Mouse (Mus musculus) CH12.LX (cell line): Measurements from ENCODE around the gene Thsd7b. TPM values are rescaled to one million over a fixed set of nuclear protein-coding genes. Genes with fewer than 3 reads are reported as not detected.
"Not testable (repeated sequence)": the region's sequence is repeated elsewhere in the genome, so short reads cannot be mapped to it uniquely, and the experiment has no call there.

Source experiments
- DNase-seq: peaks from one replicate; pipeline ENCODE4 v3.0.0-alpha.2; 2013; ENCODE audit errors: extremely low read depth
- H3K27ac ChIP-seq: 2 replicates; pipeline ENCODE4 v1.5.1; 2012; ENCODE audit warnings: low read depth, mild to moderate bottlenecking, control low read depth, moderate library complexity; ENCODE audit not compliant: insufficient read depth
- H3K27me3 ChIP-seq: replicated peaks from 2 replicates; pipeline ENCODE3; 2012; ENCODE audit warnings: inconsistent platforms
- H3K36me3 ChIP-seq, 2 experiments: replicated peaks in 1 of 2; 2 replicates each; pipeline versions ENCODE3 to v1.6.1; 2012; ENCODE audit warnings: inconsistent platforms in 1 of 2, low read length in 1 of 2, mild to moderate bottlenecking in 1 of 2, mixed read lengths in 1 of 2, moderate library complexity in 1 of 2; ENCODE audit not compliant: control insufficient read depth in 1 of 2, insufficient read depth in 1 of 2
- H3K4me1 ChIP-seq, 2 experiments: 2 replicates each; pipeline ENCODE4 v1.6.1; 2012; ENCODE audit warnings: inconsistent platforms in 1 of 2, moderate library complexity in 1 of 2; ENCODE audit not compliant: insufficient read depth in 2 of 2, control insufficient read depth in 1 of 2
- H3K4me2 ChIP-seq: 2 replicates; pipeline ENCODE4 v1.6.1; 2012; ENCODE audit warnings: low read depth, mild to moderate bottlenecking, control low read depth; ENCODE audit not compliant: poor library complexity, insufficient read depth, severe bottlenecking
- H3K4me3 ChIP-seq, 3 experiments: fragments of 150-350 bp in 1 of 3; sonication (generic) in 1 of 3; replicated peaks in 1 of 3; 2 replicates each; pipeline versions ENCODE3 to v1.5.1; 2011 to 2012; ENCODE audit warnings: low read depth in 2 of 3, low read length in 2 of 3, mild to moderate bottlenecking in 2 of 3, moderate library complexity in 2 of 3, control low read depth in 1 of 3, improper control_type of control experiment in 1 of 3, inconsistent platforms in 1 of 3, mixed read lengths in 1 of 3; ENCODE audit not compliant: poor library complexity in 1 of 3
- H3K79me2 ChIP-seq: replicated peaks from 2 replicates; pipeline ENCODE4 v1.6.1; 2012; ENCODE audit warnings: mild to moderate bottlenecking, moderate library complexity; ENCODE audit not compliant: control insufficient read depth, poor library complexity, insufficient read depth, severe bottlenecking; ENCODE audit errors: extremely low read depth
- H3K9ac ChIP-seq: 2 replicates; pipeline ENCODE4 v1.6.1; 2012; ENCODE audit warnings: low read depth, mild to moderate bottlenecking, control low read depth, moderate library complexity; ENCODE audit not compliant: insufficient read depth
- H3K9me3 ChIP-seq: replicated peaks from 2 replicates; pipeline ENCODE3; 2012; ENCODE audit warnings: low read length, inconsistent platforms, mixed read lengths
- BHLHE40 ChIP-seq: IDR thresholded peaks from 2 replicates; pipeline ENCODE4 v1.6.1; 2011; ENCODE audit warnings: mild to moderate bottlenecking, low read depth, low read length, improper control_type of control experiment
- CHD2 ChIP-seq: IDR thresholded peaks from 2 replicates; pipeline ENCODE4 v1.6.1; 2011; ENCODE audit warnings: low read length, improper control_type of control experiment
- E2F4 ChIP-seq: IDR thresholded peaks from 2 replicates; pipeline ENCODE4 v1.6.1; 2011; ENCODE audit warnings: low read depth, low read length, improper control_type of control experiment; ENCODE audit not compliant: insufficient replicate concordance
- ELF1 ChIP-seq: IDR thresholded peaks from 2 replicates; pipeline ENCODE4 v1.6.1; 2014; ENCODE audit warnings: low read depth, mild to moderate bottlenecking, inconsistent platforms, low read length, improper control_type of control experiment
- IRF4 ChIP-seq: IDR thresholded peaks from 2 replicates; pipeline ENCODE4 v1.6.1; 2014; ENCODE audit warnings: low read depth, mild to moderate bottlenecking, inconsistent platforms, low read length, improper control_type of control experiment
- JUN ChIP-seq: IDR thresholded peaks from 2 replicates; pipeline ENCODE4 v1.6.1; 2011; ENCODE audit warnings: low read depth, mild to moderate bottlenecking, low read length, improper control_type of control experiment, moderate library complexity; ENCODE audit not compliant: insufficient read depth
- MAFK ChIP-seq: IDR thresholded peaks from 2 replicates; pipeline ENCODE4 v1.6.1; 2011; ENCODE audit warnings: low read length, improper control_type of control experiment; ENCODE audit not compliant: insufficient replicate concordance
- MXI1 ChIP-seq: IDR thresholded peaks from 2 replicates; pipeline ENCODE4 v1.6.1; 2011; ENCODE audit warnings: mild to moderate bottlenecking, low read depth, low read length, improper control_type of control experiment
- NELFE ChIP-seq: IDR thresholded peaks from 2 replicates; pipeline ENCODE4 v1.6.1; 2011; ENCODE audit warnings: low read depth, low read length, improper control_type of control experiment
- PAX5 ChIP-seq: IDR thresholded peaks from 2 replicates; pipeline ENCODE4 v1.6.1; 2012; ENCODE audit warnings: low read length, inconsistent platforms, mixed read lengths
- RAD21 ChIP-seq: IDR thresholded peaks from 2 replicates; pipeline ENCODE4 v1.6.1; 2011; ENCODE audit warnings: low read depth, mild to moderate bottlenecking, low read length, improper control_type of control experiment, moderate library complexity
- SIN3A ChIP-seq: IDR thresholded peaks from 2 replicates; pipeline ENCODE4 v1.6.1; 2012; ENCODE audit warnings: low read length, improper control_type of control experiment, inconsistent platforms
- SMC3 ChIP-seq: IDR thresholded peaks from 2 replicates; pipeline ENCODE4 v1.6.1; 2011; ENCODE audit warnings: low read depth, low read length, improper control_type of control experiment
- TBP ChIP-seq: conservative IDR thresholded peaks from 2 replicates; pipeline ENCODE4 v1.6.1; 2011; ENCODE audit warnings: low read depth, low read length, improper control_type of control experiment
- TCF12 ChIP-seq: IDR thresholded peaks from 2 replicates; pipeline ENCODE4 v1.6.1; 2014; ENCODE audit warnings: low read depth, mild to moderate bottlenecking, inconsistent platforms, low read length, improper control_type of control experiment
- UBTF ChIP-seq: IDR thresholded peaks from 2 replicates; pipeline ENCODE4 v1.6.1; 2012; ENCODE audit warnings: low read depth, mild to moderate bottlenecking, inconsistent platforms, low read length, improper control_type of control experiment, moderate library complexity
- USF1 ChIP-seq: IDR thresholded peaks from 2 replicates; pipeline ENCODE4 v1.6.1; 2014; ENCODE audit warnings: low read depth, mild to moderate bottlenecking, inconsistent platforms, low read length, improper control_type of control experiment
- ZC3H11A ChIP-seq: IDR thresholded peaks from 2 replicates; pipeline ENCODE4 v1.6.1; 2012; ENCODE audit warnings: low read depth, mild to moderate bottlenecking, inconsistent platforms, low read length, improper control_type of control experiment
- ZKSCAN1 ChIP-seq: IDR thresholded peaks from 2 replicates; pipeline ENCODE4 v1.6.1; 2012; ENCODE audit warnings: low read depth, inconsistent platforms, low read length, improper control_type of control experiment, borderline replicate concordance
- dilution Hi-C: fragments of 300-500 bp; cut with MboI; formaldehyde crosslinking; loops from 2 replicates; pipeline ENCODE4 v1.14.3; 2020; ENCODE audit warnings: low sequenced_read_pairs; ENCODE audit not compliant: extremely low pct_unique_long_range_greater_than_20kb, extremely low pct_ligation_motif_present
- in situ Hi-C: fragments of 300-500 bp; cut with MboI; formaldehyde crosslinking; loops from 3 replicates; pipeline ENCODE4 v1.14.3; 2019; ENCODE audit warnings: low sequenced_read_pairs, low pct_ligation_motif_present, low pct_unique_long_range_greater_than_20kb, mixed read lengths
- polyA plus RNA-seq: library from polyadenylated mRNA; unstranded; fragments of >175 nt; gene quantifications from 2 replicates; pipeline ENCODE4 v1.2.1, GENCODE M21; 2012; ENCODE audit warnings: low read depth; ENCODE audit not compliant: insufficient read length
- total RNA-seq, 2 experiments: library from RNA; depleted of rRNA; stranded (reverse); fragments of 300-350 nt in 1 of 2; fragments of >200 nt in 1 of 2; gene quantifications; 2 replicates each; pipeline ENCODE4 v1.2.3; 2012 to 2014

Gene Thsd7b
- total and polyA plus RNA-seq, 3 experiments = not detected

- Histone ChIP-seq H3K27ac (no peak overlapping the region), H3K4me3 (no peak overlapping the region), H3K9ac (no peak overlapping the region), H3K9me3 (no peaks in the 10 kb centered on the region), H3K4me2 (no peak overlapping the region), H3K79me2 (no peaks in the 10 kb centered on the region), H3K36me3 (no peaks in the 10 kb centered on the region), H3K27me3 (no peaks in the 10 kb centered on the region), H3K4me1 (no peaks in the 10 kb centered on the region)
- TF ChIP-seq IRF4 (no peak), CHD2 (no peak), MAFK (no peak), JUN (no peak), BHLHE40 (no peak)
- in situ Hi-C loops = no loop called here
- dilution Hi-C loops = no loop called here
- DNase-seq = no peak
These were observed 690.1 kb downstream of the Thsd7b start for GRCm38 (mm10) chr1:129963166-129963565.

GRCm38 (mm10) chr1:129989247-129989646, 716.1 kb downstream of the Thsd7b start:
- DNase-seq, H3K27ac ChIP-seq, in situ Hi-C loops, H3K4me1 ChIP-seq, H3K4me3 ChIP-seq, H3K9me3 ChIP-seq, H3K36me3 ChIP-seq, H3K4me2 ChIP-seq, H3K79me2 ChIP-seq, H3K9ac ChIP-seq, dilution Hi-C loops, H3K27me3 ChIP-seq: not testable (repeated sequence)

GRCm38 (mm10) chr1:129990821-129991220, 717.7 kb downstream of the Thsd7b start:
- Histone ChIP-seq H3K27ac (no peak overlapping the region), H3K9me3 (no peaks in the 10 kb centered on the region), H3K36me3 (no peaks in the 10 kb centered on the region), H3K27me3 (no peaks in the 10 kb centered on the region), H3K4me2 (no peak overlapping the region), H3K4me3 (no peak overlapping the region), H3K79me2 (no peaks in the 10 kb centered on the region), H3K9ac (no peak overlapping the region), H3K4me1 (no peaks in the 10 kb centered on the region)
- TF ChIP-seq ZKSCAN1 = no peak
- TF ChIP-seq ELF1 = no peak
- no peak for TF ChIP-seq NELFE
- no peak for TF ChIP-seq E2F4
- no peak for TF ChIP-seq SIN3A
- TF ChIP-seq MXI1 = no peak
- no peak for TF ChIP-seq RAD21
- no peak for TF ChIP-seq USF1
- no peak for TF ChIP-seq UBTF
- TF ChIP-seq TCF12 = no peak
- TF ChIP-seq SMC3 = no peak
- no peak for TF ChIP-seq BHLHE40
- TF ChIP-seq ZC3H11A = no peak
- TF ChIP-seq TBP = no peak
- no peak for TF ChIP-seq PAX5
- dilution Hi-C loops = no loop called here
- in situ Hi-C loops = no loop called here
- DNase-seq = no peak
